Mouse (Mus musculus) liver, embryonic 16.5 days (tissue): ENCODE results near the gene Cmklr1. TPM values are rescaled to one million over a fixed set of nuclear protein-coding genes. Genes with fewer than 3 reads are reported as not detected.

ENCODE experiments used
- polyA plus RNA-seq: library from polyadenylated mRNA; unstranded; fragments of >200 nt; fragmentation: Nextera tagmentation; extraction: Ambion mirVana; gene quantifications from 2 replicates; pipeline ENCODE4 v1.2.1, GENCODE M21; 2015

Cmklr1 gene
- polyA plus RNA-seq, 1 experiment from 2014 or later: 2.5 TPM

Other genes with a start within 250 kb of the Cmklr1 start
- gene Wscd2, start 160.1 kb downstream of the Cmklr1 start, polyA plus RNA-seq: 0.06 and 0.09 TPM in 2 replicates
- gene 1700069L16Rik, start 74.3 kb upstream of the Cmklr1 start, polyA plus RNA-seq: not detected in 2 replicates
- 2.5 and 2.6 TPM in 2 replicates for gene Ficd, start 85.4 kb upstream of the Cmklr1 start, polyA plus RNA-seq
- gene Sart3, start 122.1 kb upstream of the Cmklr1 start, polyA plus RNA-seq: 13.9 and 15.7 TPM in 2 replicates
- 82.4 and 83.7 TPM in 2 replicates for gene Iscu, start 122.3 kb upstream of the Cmklr1 start, polyA plus RNA-seq
- 3.6 and 4.5 TPM in 2 replicates for gene Tmem119, start 150.1 kb upstream of the Cmklr1 start, polyA plus RNA-seq
- 14.1 and 15.4 TPM in 2 replicates for gene Selplg, start 182.2 kb upstream of the Cmklr1 start, polyA plus RNA-seq